Mouse (Mus musculus): ENCODE measurements around the gene Wee1.
"Not testable (repeated sequence)": the region's sequence is repeated elsewhere in the genome, so short reads cannot be mapped to it uniquely, and the experiment has no call there.

Gene Wee1

GRCm38 (mm10) chr7:110122565-110123422, 948 bp downstream of the Wee1 start:
- DNase-seq, result peak; percentile 68 to 82

- peak; percentile 19 to 22 for DNase-seq
These were observed 2.2 kb downstream of the Wee1 start for GRCm38 (mm10) chr7:110123844-110124555.

GRCm38 (mm10) chr7:110128566-110128965, 6.7 kb downstream of the Wee1 start:
- no peak for DNase-seq

GRCm38 (mm10) chr7:110132272-110132671, 10.4 kb downstream of the Wee1 start:
- DNase-seq, result not testable (repeated sequence)

- no peak for DNase-seq
These were observed 12.1 kb downstream of the Wee1 start for GRCm38 (mm10) chr7:110133988-110134387.

- DNase-seq, result peak in 1 of 2 experiments; percentile 12
These were observed 16.7 kb downstream of the Wee1 start for GRCm38 (mm10) chr7:110138538-110138937.

GRCm38 (mm10) chr7:110143863-110144262, 22.0 kb downstream of the Wee1 start:
- no peak for DNase-seq

- no peak for DNase-seq
These were observed 31.0 kb downstream of the Wee1 start for GRCm38 (mm10) chr7:110152891-110153290.

- peak; percentile 40 to 52 for DNase-seq
These were observed 34.9 kb downstream of the Wee1 start for GRCm38 (mm10) chr7:110156712-110157260.

- peak; percentile 35 to 45 for DNase-seq
These were observed 35.5 kb downstream of the Wee1 start for GRCm38 (mm10) chr7:110157261-110157910.

GRCm38 (mm10) chr7:110158073-110158472, 36.2 kb downstream of the Wee1 start:
- DNase-seq, result no peak

GRCm38 (mm10) chr7:110160109-110160508, 38.3 kb downstream of the Wee1 start:
- not testable (repeated sequence) for DNase-seq

- DNase-seq, result peak in 1 of 2 experiments; percentile 8
These were observed 38.8 kb downstream of the Wee1 start for GRCm38 (mm10) chr7:110160601-110161000.

- peak; percentile 19 for DNase-seq
These were observed 41.2 kb downstream of the Wee1 start for GRCm38 (mm10) chr7:110163024-110163423.

- peak; percentile 93 to 95 for DNase-seq
These were observed 42.3 kb downstream of the Wee1 start for GRCm38 (mm10) chr7:110164103-110164681.

- DNase-seq, result peak; percentile 95 to 96
These were observed 42.9 kb downstream of the Wee1 start for GRCm38 (mm10) chr7:110164712-110165122.

- no peak for DNase-seq
These were observed 44.4 kb downstream of the Wee1 start for GRCm38 (mm10) chr7:110166233-110166632.

GRCm38 (mm10) chr7:110179208-110179607, 57.4 kb downstream of the Wee1 start:
- DNase-seq, result no peak

- DNase-seq, result no peak
These were observed 58.8 kb downstream of the Wee1 start for GRCm38 (mm10) chr7:110180613-110181012.

GRCm38 (mm10) chr7:110181446-110181845, 59.6 kb downstream of the Wee1 start:
- DNase-seq, result no peak

- no peak for DNase-seq
These were observed 62.8 kb downstream of the Wee1 start for GRCm38 (mm10) chr7:110184608-110185007.

GRCm38 (mm10) chr7:110189951-110190350, 68.1 kb downstream of the Wee1 start:
- peak; percentile 8 to 36 for DNase-seq
